Mouse (Mus musculus) 3134 (cell line): Measurements from ENCODE around the gene Dcps.
A peak's percentile ranks its signal among the peaks of the same experiment; 100 is the strongest.

ENCODE experiments used
- DNase-seq: peaks from one replicate; pipeline ENCODE4 v3.0.0-alpha.2; 2011; ENCODE audit warnings: low spot score; ENCODE audit not compliant: insufficient read length; ENCODE audit errors: extremely low read depth

The Dcps gene

GRCm38 (mm10) chr9:35175251-35176123 is at the start of gene Dcps:
Gene Dcps (minus strand): TSS chr9:35176061.
- DNase-seq, result peak; percentile 92

GRCm38 (mm10) chr9:35223466-35223865 is 47.6 kb upstream of the Dcps start:
- no peak for DNase-seq

GRCm38 (mm10) chr9:35217963-35218362 is 42.1 kb upstream of the Dcps start:
- no peak for DNase-seq

GRCm38 (mm10) chr9:35211573-35212511 is 36.0 kb upstream of the Dcps start:
- DNase-seq, result no peak

- peak; percentile 99 for DNase-seq
Observed at GRCm38 (mm10) chr9:35210542-35211474, 34.9 kb upstream of the Dcps start, which contains the start of gene Foxred1. Gene Foxred1 (minus strand): TSS chr9:35211055.

- DNase-seq, result no peak
Observed at GRCm38 (mm10) chr9:35204421-35204820, 28.6 kb upstream of the Dcps start.

- no peak for DNase-seq
Observed at GRCm38 (mm10) chr9:35203536-35203935, 27.7 kb upstream of the Dcps start.

- DNase-seq, result no peak
Observed at GRCm38 (mm10) chr9:35200529-35201060, 24.7 kb upstream of the Dcps start.

GRCm38 (mm10) chr9:35199772-35200471 is 24.1 kb upstream of the Dcps start, which contains the start of the genes Srpr and Tirap:
Gene Srpr (plus strand): TSS chr9:35200175.
Gene Tirap (minus strand): TSS chr9:35200291.
- peak; percentile 89 for DNase-seq

GRCm38 (mm10) chr9:35198945-35199771 is 23.3 kb upstream of the Dcps start:
- DNase-seq, result no peak

- DNase-seq, result no peak
Observed at GRCm38 (mm10) chr9:35198351-35198750, 22.5 kb upstream of the Dcps start.

GRCm38 (mm10) chr9:35197625-35198024 is 21.8 kb upstream of the Dcps start:
- DNase-seq, result no peak

- no peak for DNase-seq
Observed at GRCm38 (mm10) chr9:35194048-35194447, 18.2 kb upstream of the Dcps start.

- no peak for DNase-seq
Observed at GRCm38 (mm10) chr9:35192983-35193542, 17.2 kb upstream of the Dcps start.

GRCm38 (mm10) chr9:35188700-35189099 is 12.8 kb upstream of the Dcps start:
- no peak for DNase-seq

GRCm38 (mm10) chr9:35187351-35187903 is 11.6 kb upstream of the Dcps start:
- no peak for DNase-seq

GRCm38 (mm10) chr9:35186430-35186829 is 10.6 kb upstream of the Dcps start:
- DNase-seq, result no peak

GRCm38 (mm10) chr9:35183359-35183758 is 7.5 kb upstream of the Dcps start:
- DNase-seq, result no peak
